Mouse (Mus musculus): ENCODE measurements around the gene Fam240b. TPM values are rescaled to one million over a fixed set of nuclear protein-coding genes. Genes with fewer than 3 reads are reported as not detected.

Fam240b gene
- total RNA-seq (2023), result not detected

DNA sequence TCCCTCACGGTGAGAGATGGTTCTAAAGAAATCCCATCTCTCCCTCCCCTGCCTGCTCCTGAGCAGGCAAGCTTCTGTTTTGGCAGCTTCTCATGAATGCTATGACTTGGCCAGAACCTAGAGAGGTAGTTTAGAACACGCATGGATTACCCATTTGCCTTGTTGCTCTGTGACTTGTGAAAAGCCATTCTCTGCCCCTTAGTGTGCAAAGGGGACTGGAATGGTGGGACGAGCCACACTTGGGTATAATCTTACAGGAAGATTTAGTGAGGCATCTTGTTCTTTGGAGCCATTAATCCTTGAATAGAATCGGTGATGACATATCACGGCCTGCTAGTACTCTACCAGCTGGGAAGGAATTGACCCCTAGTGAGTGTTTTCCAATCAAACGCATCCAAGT is at the start of gene Fam240b:
Gene Fam240b (minus strand): TSS at position 101 of the 400 bp plus-strand sequence.

GRCm38 (mm10) chr13:64432017-64432995 is 65.3 kb downstream of the Fam240b start, which contains the start of gene Cdk20:
Cdk20 (plus strand) TSS chr13:64432314.

Other genes starting within 250 kb of the Fam240b start
- gene Cdc14b, start 222.5 kb downstream of the Fam240b start, total RNA-seq (2023), result 24.0 TPM
- 57.7 TPM for gene Aaed1, start 185.1 kb downstream of the Fam240b start, total RNA-seq (2023)
- 27.8 TPM for gene Ctsl, start 126.9 kb downstream of the Fam240b start, total RNA-seq (2023)
- 5.5 TPM for gene Cdk20, start 65.5 kb downstream of the Fam240b start, total RNA-seq (2023)

Data from CD4-positive naive resting alpha-beta T cell, adult 57 days (primary cell).